Mouse (Mus musculus) MN1 (cell line): ENCODE measurements around the gene Dyrk1b.
A peak's percentile ranks its signal among the peaks of the same experiment; 100 is the strongest.
"Not testable (repeated sequence)": the region's sequence is repeated elsewhere in the genome, so short reads cannot be mapped to it uniquely, and the experiment has no call there.

Source experiments
- DNase-seq: peaks from one replicate; pipeline ENCODE4 v3.0.0-alpha.2; 2016; ENCODE audit warnings: low spot score

Gene Dyrk1b

DNA sequence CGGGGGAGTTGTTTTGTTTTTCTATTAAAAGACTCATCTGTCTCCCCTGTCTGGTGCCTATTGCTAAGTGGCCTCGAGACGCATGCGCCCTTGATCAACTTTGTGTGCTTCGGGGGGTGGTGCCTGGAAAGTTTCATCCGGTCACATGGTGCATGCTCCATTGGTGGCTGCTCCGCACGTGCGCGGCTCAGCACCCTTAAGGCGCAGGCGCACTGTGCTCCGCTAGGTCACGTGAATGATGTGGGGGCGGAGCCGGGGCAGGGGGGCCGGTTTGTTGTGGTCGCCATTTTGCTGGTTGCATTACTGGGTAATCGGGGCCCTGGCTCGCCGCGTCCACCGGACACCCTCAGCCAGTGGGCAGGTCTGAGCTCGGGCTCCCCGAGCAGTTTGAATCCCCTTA, at the start of gene Dyrk1b:
Dyrk1b (plus strand) TSS at position 242 of the 400 bp plus-strand sequence.
- DNase-seq = peak; percentile 98

DNA sequence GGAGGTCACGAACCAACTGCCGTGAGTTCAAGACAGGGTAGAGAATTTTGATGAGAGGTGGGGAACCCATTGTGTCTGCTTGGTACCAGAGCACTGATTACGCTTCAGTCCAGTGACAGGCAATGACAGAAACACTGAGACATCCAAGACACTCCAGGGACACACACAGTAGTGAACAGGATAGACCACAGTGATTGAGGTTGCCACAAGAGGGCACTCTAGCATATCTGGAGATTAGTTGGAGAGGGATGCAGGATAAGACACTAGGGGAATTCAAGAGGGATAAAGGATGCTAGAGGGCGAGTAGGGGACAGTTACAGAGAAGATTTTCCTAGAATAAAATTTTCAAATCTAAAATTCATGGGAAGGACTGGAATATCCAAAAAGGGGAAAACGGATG, 41.7 kb upstream of the Dyrk1b start:
- peak; percentile 57 for DNase-seq

DNA sequence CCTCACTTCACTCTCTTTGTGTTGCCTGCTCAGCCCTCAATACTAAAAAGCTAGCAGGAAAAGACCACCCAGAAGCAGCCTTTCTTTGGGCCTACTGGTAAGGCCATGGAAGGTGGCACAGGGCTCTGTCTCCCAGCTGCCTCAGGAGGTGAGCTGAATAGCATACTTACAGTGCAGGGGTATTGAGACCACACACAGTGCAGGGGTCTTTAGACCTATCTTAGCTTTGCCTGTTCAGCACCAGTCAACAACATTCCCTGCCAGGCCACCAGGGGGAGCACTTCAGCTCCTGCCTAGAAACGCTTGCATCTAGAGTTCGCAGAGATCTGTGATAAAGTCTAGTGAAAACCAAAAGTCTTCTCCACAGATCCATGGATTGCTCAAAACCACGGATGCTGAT, 31.0 kb upstream of the Dyrk1b start:
- peak; percentile 61 for DNase-seq

DNA sequence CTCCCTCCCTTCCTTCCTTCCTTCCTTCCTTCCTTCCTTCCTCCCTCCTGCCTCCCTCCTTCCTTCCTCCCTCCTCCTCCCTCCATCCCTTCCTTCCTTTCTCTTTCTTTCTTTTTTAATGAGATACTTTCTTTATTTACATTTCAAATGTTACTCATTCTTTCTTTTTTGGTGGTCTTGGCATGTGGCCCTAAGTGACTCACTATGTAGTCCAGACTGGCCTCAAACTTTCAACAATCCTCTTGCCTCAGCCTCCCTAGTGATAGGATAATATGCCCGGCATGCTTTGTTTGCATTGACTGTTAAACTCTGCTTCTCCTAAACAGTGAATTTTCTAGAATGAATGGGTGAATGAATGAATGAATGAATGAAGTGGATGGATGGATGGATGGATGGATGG, 29.4 kb upstream of the Dyrk1b start:
- DNase-seq = no peak

DNA sequence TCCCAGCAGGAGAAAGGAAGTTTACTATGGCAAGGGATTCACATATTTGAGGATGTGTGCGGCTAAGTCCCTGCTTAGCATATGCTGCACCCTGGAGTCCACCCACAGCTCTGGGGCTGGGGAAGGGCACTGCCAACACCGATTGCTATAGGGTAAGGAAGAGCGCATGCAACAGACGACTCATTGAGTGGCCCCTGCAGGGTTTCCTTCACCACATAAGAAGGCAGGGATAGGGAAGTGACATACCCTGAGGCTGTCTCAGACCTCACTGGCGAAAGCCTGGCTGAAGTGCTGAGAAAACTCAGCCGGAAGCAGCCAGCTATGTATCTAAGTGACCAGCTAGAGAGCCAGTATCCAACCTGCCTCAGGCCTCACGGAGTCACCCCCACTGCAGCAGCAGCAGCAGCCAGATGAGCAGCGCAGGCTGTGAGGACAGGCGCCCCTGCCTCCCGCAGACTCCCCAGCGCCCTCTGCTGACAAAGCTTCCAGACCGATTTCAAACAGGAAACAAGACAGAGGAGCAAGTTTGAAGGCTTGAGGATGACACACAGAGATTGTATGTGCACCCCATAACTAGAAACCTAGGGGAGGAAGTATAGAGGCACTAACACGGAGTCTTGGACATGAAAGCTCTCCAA, 27.6 kb upstream of the Dyrk1b start:
- DNase-seq = peak; percentile 38

DNA sequence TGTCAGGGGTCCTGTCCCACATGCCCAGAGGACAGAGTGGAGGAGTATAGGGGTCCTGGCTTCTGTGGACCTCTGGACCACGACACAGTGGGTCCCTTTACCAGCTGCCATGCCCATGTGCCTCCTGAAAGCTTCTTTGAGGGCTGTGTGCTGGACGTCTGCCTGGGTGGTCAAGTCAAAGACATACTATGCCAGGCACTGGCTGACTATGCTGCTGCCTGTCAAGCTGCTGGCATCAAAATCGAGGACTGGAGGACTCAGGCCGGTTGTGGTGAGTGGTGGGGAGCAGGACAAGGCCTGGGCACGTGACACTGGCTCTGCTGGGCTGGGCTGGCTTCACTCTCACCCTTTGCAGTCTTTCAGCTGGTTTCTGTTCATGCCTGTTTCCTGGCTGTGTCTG, 25.7 kb upstream of the Dyrk1b start:
- not testable (repeated sequence) for DNase-seq

DNA sequence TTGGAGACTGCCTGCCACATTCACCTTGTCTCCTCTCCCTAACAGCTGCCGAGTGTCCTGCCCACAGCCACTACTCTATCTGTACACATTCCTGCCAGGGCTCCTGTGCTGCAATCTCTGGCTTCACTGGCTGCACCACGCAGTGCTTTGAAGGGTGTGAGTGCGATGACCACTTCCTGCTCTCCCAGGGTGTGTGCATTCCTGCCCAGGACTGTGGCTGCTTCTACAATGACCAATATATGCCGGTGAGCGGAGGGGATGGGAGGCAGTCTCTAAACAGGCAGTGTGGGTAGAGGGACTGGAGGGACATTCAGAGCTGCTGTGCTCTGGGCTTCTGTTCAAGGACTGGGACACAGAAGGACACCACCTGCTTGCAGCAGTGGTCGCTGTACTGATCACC, 20.0 kb upstream of the Dyrk1b start:
- DNase-seq = no peak

DNA sequence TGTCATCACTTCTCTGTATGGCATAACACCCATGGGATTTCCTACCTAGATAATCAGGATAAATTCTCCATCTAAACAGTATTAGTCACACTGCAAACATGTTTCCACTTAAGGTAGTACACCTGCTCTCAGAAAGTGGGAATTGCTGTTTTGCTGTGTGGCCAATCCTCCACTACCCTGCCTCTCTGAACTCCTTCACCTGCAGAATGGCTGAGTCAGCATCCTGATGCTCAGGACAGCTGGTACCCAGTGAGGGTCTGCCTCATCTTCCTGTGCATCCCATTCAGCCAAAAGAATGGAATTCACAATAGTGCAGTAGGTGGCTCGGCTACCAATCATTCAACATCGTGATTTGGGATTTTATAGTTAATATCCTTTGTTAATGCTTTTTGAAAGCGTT, 19.4 kb upstream of the Dyrk1b start:
- DNase-seq = no peak

DNA sequence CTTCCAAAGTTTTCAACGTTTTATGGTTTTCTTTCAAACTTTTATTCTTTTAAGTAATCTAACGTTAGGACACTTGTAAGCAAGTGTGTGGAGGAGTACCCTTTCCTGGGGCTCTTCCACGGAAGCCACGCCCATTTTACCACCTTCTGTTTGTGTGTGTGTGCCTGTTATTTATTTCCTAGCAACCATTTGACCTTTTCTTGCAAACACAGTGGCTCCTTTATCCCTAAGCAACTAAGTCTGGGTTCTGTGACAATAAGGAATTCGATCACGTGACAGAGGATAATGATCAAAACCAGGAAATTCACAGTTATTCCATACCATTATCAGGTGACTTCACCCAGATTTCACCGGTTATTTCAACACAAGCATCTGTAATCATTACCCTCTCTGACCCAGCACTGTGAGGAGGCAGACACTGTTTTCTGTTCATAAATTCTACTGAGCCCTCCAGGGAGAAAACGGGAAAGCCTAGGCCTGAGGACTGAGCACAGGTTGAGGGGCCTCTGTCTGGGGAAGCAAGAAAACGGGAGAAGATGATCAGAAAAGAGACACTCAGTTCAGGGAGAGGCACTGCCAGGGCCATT, 18.0 kb upstream of the Dyrk1b start:
- no peak for DNase-seq

DNA sequence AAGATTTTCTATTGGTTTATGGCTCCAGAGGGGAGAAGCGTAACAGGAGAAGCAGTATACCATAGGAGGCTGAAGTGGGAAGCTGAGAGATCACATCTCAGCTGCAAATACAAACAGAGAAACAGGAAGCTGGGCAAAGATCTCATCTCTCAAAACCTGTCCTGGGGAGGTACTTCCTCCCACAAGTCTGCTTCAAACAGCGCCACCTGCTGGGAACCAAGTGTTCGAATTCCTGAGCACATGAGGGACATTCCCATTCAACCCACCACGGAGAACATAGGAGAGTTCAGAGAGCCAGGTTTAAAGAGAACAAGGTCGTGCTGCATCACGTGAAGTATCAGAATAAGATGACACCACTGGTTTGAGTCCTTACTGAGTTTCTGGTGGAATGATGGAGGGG, 13.9 kb upstream of the Dyrk1b start:
- DNase-seq = no peak

DNA sequence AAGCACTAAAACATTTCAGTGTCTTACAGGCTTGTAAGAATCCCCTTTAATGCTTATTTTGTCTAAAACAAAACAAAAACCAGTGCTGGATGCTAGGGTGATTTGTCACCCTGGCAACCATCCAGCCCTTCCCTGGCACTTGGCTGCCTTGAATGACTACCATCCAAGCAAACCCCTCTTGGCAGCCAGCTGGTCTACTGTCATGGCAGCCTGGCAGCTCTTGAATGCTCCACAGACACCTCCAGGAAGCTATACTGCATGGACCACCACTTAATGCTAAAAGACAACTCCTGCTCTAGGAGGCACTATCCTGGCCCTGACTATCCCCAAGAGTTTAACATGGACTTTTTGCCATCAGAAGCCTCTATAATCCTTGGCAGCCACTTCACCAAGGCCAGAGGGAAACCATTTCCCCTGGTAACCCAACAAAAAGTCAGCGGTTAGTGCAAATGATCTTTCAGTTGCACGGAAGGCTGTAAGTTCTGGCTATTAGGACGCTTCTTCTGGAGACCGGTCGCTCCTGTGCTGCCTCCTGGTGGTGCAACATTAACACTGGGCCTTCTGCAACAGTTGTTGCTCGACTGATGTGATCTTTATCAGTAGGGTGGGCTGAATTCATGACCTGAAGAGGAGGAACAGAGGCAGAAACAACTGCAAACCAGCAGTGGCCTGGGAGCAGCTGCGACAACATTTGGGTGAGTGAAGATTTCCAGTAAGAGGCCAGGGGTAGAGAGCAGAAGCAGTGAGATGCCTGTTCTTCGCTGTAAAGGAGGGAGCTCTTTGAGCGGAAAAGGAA, 10.8 kb upstream of the Dyrk1b start:
- peak; percentile 79 for DNase-seq

DNA sequence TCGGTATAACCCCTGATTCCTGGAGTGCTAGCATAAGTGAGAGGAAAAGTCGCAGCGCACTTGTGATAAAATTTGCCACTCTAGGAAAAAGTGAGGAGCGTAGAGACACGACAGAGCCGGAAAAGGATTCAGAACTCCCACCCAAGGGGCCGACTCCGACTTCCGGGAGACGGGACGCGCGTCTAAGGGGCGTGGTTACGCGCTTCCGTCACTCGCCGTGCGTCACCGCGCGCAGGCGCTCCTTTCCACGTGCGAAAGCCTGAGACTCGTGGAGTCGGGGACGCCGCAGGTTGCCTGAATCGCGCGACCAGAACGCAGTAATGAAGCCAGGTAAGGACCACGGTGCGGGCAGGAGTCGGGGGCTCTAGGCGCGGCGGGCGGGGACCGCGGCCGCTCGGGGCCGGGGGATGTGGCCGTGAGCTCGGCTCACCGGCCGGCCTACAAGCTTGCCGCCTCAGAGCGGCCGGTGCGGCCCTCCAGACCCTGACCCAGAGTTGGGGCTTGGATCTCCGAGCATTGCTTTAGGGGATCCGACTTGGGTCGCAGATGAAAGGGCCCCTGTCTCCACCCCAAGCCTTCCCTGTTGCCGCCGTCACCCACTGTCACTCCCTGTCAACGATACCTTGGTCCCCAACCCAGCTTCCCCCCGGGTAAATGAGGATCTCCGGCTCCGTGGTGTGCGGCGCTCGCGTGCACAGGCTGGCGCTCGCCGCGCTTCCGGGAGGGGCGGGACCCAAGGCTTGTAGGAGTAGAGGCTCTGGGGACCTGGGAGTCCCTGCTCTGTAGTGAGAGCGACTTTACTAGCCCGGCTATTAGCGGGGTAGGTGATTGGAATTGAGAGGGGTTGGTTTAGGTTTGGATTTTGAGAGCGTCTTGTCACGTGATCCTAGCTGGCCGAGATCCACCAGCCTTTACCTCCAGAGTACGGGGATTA, 9.5 kb upstream of the Dyrk1b start, which contains the start of gene Fbl:
Fbl (plus strand) TSS at position 222 of the 934 bp plus-strand sequence.
- peak; percentile 94 for DNase-seq

DNA sequence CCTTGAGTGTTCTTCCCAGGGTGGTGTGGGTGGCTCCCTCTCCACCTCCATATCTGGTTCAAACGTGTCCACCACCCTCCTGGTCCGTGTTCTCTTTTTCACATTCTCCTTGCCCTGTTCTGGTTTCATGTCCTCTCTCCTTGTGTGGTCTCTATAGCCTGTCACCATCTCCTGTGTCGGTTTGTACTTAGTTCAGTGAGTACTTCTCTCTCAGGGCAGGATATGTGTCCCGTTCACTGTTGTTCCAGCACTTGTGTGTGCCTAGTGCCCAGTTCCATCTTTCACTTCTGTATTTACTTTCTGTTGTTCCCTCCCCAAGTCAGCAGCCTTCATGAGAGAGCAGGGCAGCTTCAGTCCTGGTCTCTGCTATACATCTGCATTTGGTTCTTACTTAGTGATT, 3.9 kb upstream of the Dyrk1b start:
- no peak for DNase-seq

DNA sequence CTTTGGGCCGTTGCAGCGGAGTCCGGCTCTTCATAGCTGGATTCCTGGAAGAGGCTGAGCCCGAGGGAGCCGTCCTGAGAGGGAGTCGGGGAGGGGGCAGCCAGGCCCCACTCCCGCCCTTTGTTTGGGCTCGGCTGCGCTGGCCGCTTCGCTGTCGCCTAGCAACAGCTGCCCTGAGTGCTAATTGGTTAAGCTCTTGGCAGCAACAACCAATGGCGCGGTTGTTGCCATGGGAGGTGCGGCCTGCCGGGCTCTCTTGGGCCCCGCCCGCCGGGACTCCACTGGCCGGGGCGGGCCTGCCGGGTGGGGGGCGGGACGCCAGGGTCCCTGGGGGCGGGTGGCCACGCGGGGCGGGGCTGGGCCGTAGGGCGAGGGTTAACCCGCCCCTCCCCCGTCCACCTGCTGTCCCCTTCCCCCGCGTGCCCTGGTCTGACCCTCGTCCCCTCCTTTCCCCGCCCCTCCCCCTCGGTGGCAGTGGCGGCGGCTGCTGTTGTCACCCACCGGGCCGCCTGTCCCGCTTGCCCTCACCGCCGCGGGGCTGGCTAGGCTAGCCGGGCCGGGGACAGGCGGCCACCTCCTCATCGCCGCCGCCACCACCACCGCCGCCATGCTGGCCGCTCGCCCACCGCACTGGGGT, 590 bp downstream of the Dyrk1b start:
- DNase-seq = peak; percentile 96

DNA sequence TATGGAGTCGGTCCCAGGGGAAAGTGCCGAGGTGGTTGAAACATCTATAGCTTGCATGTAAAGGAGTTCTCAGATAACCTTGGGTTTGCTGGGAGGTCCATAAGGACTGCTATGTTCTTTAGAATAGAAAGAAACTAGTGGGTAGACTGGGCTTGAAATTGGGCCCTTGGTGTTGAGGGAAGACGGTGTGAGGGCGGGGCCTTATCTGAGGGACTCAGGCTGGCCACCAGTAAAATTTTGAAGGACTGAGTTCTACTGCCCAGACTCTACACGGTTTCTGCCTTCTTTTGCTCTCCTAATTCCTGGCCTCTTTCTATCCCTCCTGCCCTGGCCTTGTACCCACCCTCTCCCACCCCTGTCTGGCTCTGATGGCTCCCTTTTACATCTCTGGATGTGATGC, 1.6 kb downstream of the Dyrk1b start:
- peak; percentile 20 for DNase-seq

DNA sequence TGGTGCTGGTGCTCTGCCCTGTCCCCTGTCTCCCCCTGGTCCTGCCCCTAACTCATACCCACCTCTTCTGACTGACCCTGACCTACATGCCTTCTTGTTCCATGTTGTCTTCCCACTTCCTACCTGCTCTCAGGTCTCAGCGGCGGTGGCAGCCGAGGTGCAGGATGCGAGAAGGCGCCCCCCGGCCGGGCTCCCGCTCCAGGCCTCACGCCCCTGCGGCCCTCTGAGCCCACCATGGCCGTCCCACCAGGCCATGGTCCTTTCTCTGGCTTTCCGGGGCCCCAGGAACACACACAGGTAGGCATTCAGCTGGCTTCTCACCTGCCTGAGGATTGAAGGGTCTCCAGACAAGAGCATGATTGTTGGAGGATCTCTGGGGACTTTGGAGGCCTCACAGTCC, 2.1 kb downstream of the Dyrk1b start:
- no peak for DNase-seq

DNA sequence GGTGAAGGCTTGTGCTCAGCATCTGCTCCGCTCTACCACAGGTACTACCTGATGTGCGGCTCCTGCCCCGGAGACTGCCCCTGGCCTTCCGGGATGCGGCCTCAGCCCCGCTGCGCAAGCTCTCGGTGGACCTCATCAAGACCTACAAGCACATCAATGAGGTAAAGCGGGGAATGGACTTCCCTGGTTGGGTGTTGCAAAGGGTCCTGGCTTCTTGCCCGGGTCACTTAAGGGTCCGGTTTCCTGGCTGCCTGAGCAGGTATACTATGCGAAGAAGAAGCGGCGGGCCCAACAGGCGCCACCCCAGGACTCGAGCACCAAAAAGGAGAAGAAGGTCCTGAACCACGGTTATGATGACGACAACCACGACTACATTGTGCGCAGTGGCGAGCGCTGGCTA, 3.1 kb downstream of the Dyrk1b start:
- DNase-seq = no peak

DNA sequence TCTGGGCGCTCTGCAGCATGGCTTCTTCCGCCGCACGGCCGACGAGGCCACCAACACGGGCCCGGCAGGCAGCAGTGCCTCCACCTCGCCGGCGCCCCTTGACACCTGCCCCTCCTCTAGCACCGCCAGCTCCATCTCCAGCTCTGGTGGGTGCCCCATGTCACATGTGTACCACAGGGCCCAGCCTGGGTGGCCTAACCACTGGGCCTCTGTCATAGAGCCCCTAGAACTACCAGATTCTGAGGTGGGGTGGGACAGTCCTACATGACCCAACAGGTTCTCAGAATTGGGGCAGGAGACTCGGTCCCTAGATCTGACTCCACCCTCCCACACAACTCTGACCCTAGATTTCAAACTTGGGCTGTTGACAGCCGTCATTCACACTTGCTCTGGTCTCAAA, 6.6 kb downstream of the Dyrk1b start:
- no peak for DNase-seq

DNA sequence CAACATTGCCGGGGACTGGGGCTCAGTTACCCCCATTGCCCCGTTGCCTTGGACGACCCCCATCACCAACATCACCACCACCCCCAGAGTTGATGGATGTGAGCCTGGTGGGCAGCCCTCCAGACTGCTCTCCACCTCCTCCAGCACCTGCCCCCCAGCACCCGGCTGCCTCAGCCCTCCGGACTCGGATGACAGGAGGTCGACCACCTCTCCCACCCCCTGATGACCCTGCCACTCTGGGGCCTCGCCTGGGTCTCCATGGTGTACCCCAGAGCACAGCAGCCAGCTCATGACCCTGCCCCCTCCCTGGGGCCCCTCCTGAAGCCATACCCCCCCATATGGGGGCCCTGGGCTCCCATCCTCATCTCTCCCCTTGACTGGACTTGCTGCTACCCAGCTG, 7.4 kb downstream of the Dyrk1b start:
- no peak for DNase-seq

DNA sequence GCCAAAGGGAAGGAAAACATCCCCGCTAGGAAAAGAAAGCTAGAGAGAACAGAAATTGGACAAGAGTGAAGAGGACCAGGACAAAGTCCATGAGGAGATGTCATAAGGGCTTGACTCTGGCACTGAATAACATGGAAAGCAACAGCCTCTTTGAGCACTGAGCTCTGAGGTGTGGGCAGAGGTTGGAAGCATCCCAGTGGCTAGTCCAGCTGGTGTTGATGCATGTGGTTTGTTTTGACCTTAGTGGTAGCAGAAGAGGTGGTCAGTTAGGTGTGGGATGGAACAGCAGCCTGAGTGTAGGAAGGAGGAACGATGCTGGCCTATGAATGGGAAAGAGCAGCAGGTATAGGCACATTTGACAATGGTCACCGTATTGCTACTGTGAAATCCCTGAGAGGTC, 12.2 kb downstream of the Dyrk1b start:
- DNase-seq = no peak

DNA sequence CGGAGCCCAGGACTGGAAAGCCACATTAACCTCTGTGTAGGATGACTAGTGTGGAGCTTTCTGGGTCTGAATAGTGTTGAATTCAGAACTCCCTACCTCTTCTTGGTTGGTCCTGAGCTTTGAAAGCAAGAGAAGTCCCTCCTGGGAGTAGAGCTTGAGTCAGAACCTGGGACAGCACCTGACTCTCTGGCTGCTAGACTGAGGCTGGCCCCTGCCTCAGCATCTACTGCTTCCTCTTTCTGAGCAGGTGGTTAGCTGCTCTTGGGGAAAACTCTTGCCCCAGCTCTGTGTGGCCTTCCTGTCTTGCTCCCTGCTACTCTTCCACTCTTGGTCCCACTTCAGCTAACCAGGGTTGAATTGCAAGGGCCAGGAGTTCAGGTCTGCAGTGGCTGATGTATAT, 12.6 kb downstream of the Dyrk1b start:
- no peak for DNase-seq
